Mouse (Mus musculus) liver, postnatal 0 days (tissue): ENCODE data around the gene Lef1. TPM values are rescaled to one million over a fixed set of nuclear protein-coding genes. Genes with fewer than 3 reads are reported as not detected.

Experiments
- ATAC-seq: fragments of 200-750 bp; cut with Nextera tagmentation; 2 replicates; pipeline ENCODE4 v1.8.0; 2017; ENCODE audit warnings: mild to moderate bottlenecking, moderate library complexity
- DNase-seq: peaks from one replicate; pipeline ENCODE4 v3.0.0-alpha.2; 2016
- H3K27ac ChIP-seq: fragments of 300-500 bp; sonication (generic); 2 replicates; pipeline ENCODE4 v1.5.1; 2014; ENCODE audit warnings: antibody characterized with exemption, moderate library complexity, mild to moderate bottlenecking, low read depth
- H3K27me3 ChIP-seq: fragments of 300-500 bp; sonication (generic); 2 replicates; pipeline ENCODE4 v1.6.1; 2014; ENCODE audit warnings: low read length, control low read depth, mixed read lengths; ENCODE audit not compliant: insufficient read depth
- H3K36me3 ChIP-seq: fragments of 300-500 bp; sonication (generic); replicated peaks from 2 replicates; pipeline ENCODE4 v1.6.1; 2014; ENCODE audit warnings: mild to moderate bottlenecking, control low read depth, low read length, moderate library complexity, mixed read lengths; ENCODE audit not compliant: insufficient read depth
- H3K4me1 ChIP-seq: fragments of 300-500 bp; sonication (generic); 2 replicates; pipeline ENCODE4 v1.6.1; 2014; ENCODE audit warnings: antibody characterized with exemption, mild to moderate bottlenecking, control low read depth; ENCODE audit not compliant: insufficient read depth
- H3K4me2 ChIP-seq: fragments of 300-500 bp; sonication (generic); 2 replicates; pipeline ENCODE4 v1.6.1; 2014; ENCODE audit warnings: low read depth, mild to moderate bottlenecking, low read length, moderate library complexity, mixed read lengths
- H3K4me3 ChIP-seq: fragments of 300-500 bp; sonication (generic); 2 replicates; pipeline ENCODE4 v1.5.1; 2014; ENCODE audit warnings: low read depth, low read length
- H3K9ac ChIP-seq: fragments of 300-500 bp; sonication (generic); replicated peaks from 2 replicates; pipeline ENCODE4 v1.6.1; 2014; ENCODE audit warnings: mild to moderate bottlenecking, moderate library complexity
- H3K9me3 ChIP-seq: fragments of 300-500 bp; sonication (generic); 2 replicates; pipeline ENCODE4 v1.6.1; 2016; ENCODE audit warnings: mild to moderate bottlenecking, control low read depth, low read length, mixed read lengths
- CTCF ChIP-seq: sonication (generic); IDR thresholded peaks from 2 replicates; pipeline ENCODE4 v1.5.1; 2016; ENCODE audit warnings: antibody characterized with exemption, low read depth
- EP300 ChIP-seq: IDR thresholded peaks from 2 replicates; pipeline ENCODE4 v1.6.1; 2016; ENCODE audit warnings: antibody characterized with exemption, low read depth, mild to moderate bottlenecking
- WGBS: fragments of 180-500 bp; shearing (Covaris S2); extraction: QIAGEN DNeasy Blood & Tissue Kit; methylation state at CpG from one replicate; pipeline ENCODE4 v1.1.7; 2014; ENCODE audit not compliant: insufficient replicate concordance; 5-methylcytosine and 5-hydroxymethylcytosine counted together
- polyA plus RNA-seq: library from polyadenylated mRNA; unstranded; fragments of >200 nt; fragmentation: Nextera tagmentation; extraction: Ambion mirVana; gene quantifications from 2 replicates; pipeline ENCODE4 v1.2.1, GENCODE M21; 2015

Gene Lef1
- polyA plus RNA-seq, 1 experiment from 2014 or later, result 2.2 TPM

DNA sequence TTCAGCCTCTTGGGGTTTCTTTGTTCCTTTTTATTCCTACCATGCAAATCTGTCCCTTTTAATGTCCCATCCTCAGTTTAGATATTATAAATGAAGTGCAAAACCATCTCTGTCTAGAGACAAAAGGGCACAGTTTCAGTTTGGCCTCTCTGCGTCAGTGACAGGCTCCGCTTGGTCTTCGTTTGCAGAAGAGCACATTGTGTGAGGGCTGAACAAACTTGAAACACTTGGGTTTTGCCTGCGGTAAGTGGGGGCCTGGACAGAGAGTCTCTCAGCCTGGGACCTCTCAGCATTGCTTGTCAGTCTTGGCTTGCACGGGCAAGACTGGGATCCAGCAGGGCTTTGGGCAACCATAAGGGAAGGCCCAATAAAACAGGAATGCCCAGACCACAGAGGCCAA, 75.9 kb downstream of the Lef1 start:
- no peaks in the 10 kb centered on the region for H3K27me3 ChIP-seq
- H3K27ac ChIP-seq, result no peak overlapping the region
- no peak overlapping the region for H3K4me3 ChIP-seq
- TF ChIP-seq CTCF, result no peak
- no peak for TF ChIP-seq EP300
- no peaks in the 10 kb centered on the region for H3K4me1 ChIP-seq
- no peak overlapping the region for H3K4me2 ChIP-seq
- H3K9me3 ChIP-seq, result no peaks in the 10 kb centered on the region
- H3K9ac ChIP-seq, result no peak overlapping the region
- DNase-seq (no peak), ATAC-seq (no peak)
- no peaks in the 10 kb centered on the region for H3K36me3 ChIP-seq
- 72% methylated on average over 5 of the region's 5 CpGs for WGBS

- no peak for ATAC-seq
- H3K27me3 ChIP-seq, result no peaks in the 10 kb centered on the region
- H3K4me2 ChIP-seq, result no peak overlapping the region
These were observed 80.0 kb downstream of the Lef1 start for GRCm38 (mm10) chr3:131190239-131190638.

DNA sequence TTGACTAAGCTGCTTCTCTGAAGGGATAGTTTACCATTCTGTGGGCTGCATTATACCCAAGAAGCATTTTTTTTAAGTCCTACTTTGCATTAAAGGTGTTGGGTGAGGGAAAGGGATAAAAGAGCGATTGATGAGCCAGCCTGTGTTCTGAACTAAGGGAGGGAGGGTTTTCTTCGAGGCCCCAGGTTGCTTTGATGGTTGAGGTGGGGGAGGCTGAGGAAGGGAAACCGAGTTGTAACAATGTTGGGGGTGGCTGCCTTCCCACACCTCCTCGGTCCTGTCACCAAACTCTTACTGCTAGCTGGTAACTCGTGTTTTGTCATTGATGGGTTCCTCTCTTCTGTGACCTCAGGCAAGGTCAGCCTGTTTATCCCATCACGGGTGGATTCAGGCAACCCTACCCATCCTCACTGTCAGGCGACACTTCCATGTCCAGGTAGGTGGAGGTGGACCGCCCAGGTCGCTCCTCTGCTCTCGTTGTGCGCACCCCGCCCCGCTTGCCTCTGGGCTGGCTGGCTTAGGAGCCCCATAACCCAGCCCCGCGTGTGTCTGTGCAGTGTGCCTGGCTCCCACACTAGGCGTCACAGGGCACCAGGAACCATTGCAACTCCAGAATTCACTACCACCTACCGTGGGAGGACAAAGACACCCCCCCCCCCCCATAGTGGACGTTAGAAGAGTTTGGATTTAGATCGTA, 80.5 kb downstream of the Lef1 start:
- 77% methylated on average over 19 of the region's 19 CpGs for WGBS
- Histone ChIP-seq H3K4me3 (no peak overlapping the region), H3K27me3 (no peaks in the 10 kb centered on the region), H3K36me3 (no peaks in the 10 kb centered on the region), H3K4me2 (no peak overlapping the region), H3K27ac (no peak overlapping the region), H3K4me1 (no peaks in the 10 kb centered on the region), H3K9me3 (no peaks in the 10 kb centered on the region), H3K9ac (no peak overlapping the region)
- DNase-seq (no peak), ATAC-seq (no peak)
- no peak for TF ChIP-seq EP300
- TF ChIP-seq CTCF, result no peak

More at GRCm38 (mm10) chr3:131190239-131190638, 80.0 kb downstream of the Lef1 start:
- H3K4me1 ChIP-seq, result no peaks in the 10 kb centered on the region
- no peaks in the 10 kb centered on the region for H3K36me3 ChIP-seq
- DNase-seq, result no peak
- no peak overlapping the region for H3K27ac ChIP-seq
- no peaks in the 10 kb centered on the region for H3K9me3 ChIP-seq
- WGBS, result 50% methylated on average over 11 of the region's 11 CpGs
- TF ChIP-seq EP300 (no peak), CTCF (no peak)
- no peak overlapping the region for H3K4me3 ChIP-seq
- no peak overlapping the region for H3K9ac ChIP-seq

GRCm38 (mm10) chr3:131191454-131191853, 81.2 kb downstream of the Lef1 start:
- no peak overlapping the region for H3K4me2 ChIP-seq
- no peak overlapping the region for H3K9ac ChIP-seq
- no peaks in the 10 kb centered on the region for H3K36me3 ChIP-seq
- no peak overlapping the region for H3K27ac ChIP-seq
- ATAC-seq (no peak), DNase-seq (no peak)
- H3K4me3 ChIP-seq, result no peak overlapping the region
- WGBS, result 74% methylated on average over 7 of the region's 7 CpGs
- no peaks in the 10 kb centered on the region for H3K27me3 ChIP-seq
- no peaks in the 10 kb centered on the region for H3K9me3 ChIP-seq
- H3K4me1 ChIP-seq, result no peaks in the 10 kb centered on the region
- TF ChIP-seq CTCF (no peak), EP300 (no peak)

DNA sequence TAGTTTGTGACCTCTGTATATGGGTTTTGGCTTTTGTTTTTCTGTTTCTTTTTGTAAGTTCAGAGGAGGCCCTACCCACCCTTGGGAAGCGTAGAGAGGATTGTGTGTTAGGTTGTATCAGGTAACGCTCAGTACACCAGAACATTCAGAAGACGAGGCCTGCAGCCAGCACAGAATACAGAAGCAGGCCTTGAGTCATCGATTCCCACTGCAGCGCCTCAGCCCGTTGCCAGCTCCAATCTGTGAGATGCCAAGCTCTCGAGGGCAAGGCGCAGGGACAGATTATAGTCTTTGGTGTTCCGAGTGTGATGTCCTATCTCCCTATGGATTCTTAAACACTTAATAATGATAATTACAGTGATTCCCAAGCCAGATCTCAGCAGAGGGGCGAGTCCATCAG, 85.8 kb downstream of the Lef1 start:
- H3K9ac ChIP-seq, result no peak overlapping the region
- no peaks in the 10 kb centered on the region for H3K27me3 ChIP-seq
- DNase-seq (no peak), ATAC-seq (no peak)
- no peaks in the 10 kb centered on the region for H3K36me3 ChIP-seq
- 77% methylated on average over 10 of the region's 10 CpGs for WGBS
- no peaks in the 10 kb centered on the region for H3K9me3 ChIP-seq
- H3K4me3 ChIP-seq, result no peak overlapping the region
- TF ChIP-seq CTCF, result no peak
- TF ChIP-seq EP300, result no peak
- H3K27ac ChIP-seq, result no peak overlapping the region
- no peaks in the 10 kb centered on the region for H3K4me1 ChIP-seq
- H3K4me2 ChIP-seq, result no peak overlapping the region

DNA sequence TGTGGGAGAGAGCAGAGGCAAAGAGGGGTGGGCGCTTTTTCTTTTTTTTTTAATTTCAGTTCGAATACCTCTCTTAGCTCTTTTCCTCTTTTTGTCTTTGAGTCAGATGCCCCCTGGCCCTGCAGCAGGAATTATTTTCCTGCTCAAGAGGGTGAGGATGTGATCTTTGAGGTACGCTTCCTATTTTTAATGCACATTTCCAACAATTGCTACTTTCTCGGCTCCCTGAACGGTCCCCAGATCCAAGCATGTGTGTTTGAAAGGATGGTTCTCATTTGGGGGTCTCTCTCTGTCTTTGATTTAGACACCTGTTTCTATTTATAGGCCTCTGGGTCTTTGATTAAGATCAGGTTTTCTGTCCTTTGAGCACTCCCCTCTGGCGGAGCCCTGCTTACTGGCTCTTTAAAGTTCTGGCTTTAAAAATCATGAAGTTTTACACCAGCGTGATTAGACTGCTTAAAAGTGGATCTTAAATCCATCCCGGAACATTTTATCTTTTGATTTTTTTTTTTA, 86.3 kb downstream of the Lef1 start:
- ATAC-seq (no peak), DNase-seq (no peak)
- Histone ChIP-seq H3K36me3 (no peaks in the 10 kb centered on the region), H3K4me3 (no peak overlapping the region), H3K4me1 (no peaks in the 10 kb centered on the region), H3K27me3 (no peaks in the 10 kb centered on the region), H3K27ac (no peak overlapping the region), H3K9me3 (no peaks in the 10 kb centered on the region), H3K4me2 (no peak overlapping the region), H3K9ac (no peak overlapping the region)
- TF ChIP-seq CTCF (no peak), EP300 (no peak)
- whole genome bisulfite sequencing, result 78% methylated on average over 8 of the region's 8 CpGs
